In genomic region chr17:42741801-42742217, GRCm38 (mm10) we compare ENCODE assay signal across 10 mouse cellular contexts. TPM values are rescaled to one million over a fixed set of nuclear protein-coding genes. Genes with fewer than 3 reads are reported as not detected.
DNase-seq lines count a peak whose midpoint lies in the region.
"Had no signal": no experiment of that assay in that cellular context is flagged by ENCODE, and none has a peak within 500 bp of the region (broad histone marks: within the 10 kb centered on the region; RNA-seq: fewer than 3 reads in every experiment).

Adgrf2 (minus strand) TSS chr17:42742179.

- no peak within 1 kb of the TSS for H3K4me3 ChIP-seq in forebrain, embryonic 10.5 days
- H3K4me3 ChIP-seq: hindbrain, embryonic 15.5 days had no signal

- intact Hi-C loops in gastrocnemius, postnatal 36 days (cut with DNase I), result no loop called here
- intact Hi-C loops in gastrocnemius, postnatal 14 days (cut with DNase I; ENCODE audit: low total_unique reads), result no loop called here
- intact Hi-C loops in heart, postnatal 25 days (cut with DNase I), result no loop called here

- H3K9me3 ChIP-seq in forebrain, embryonic 10.5 days, result no peaks in the 10 kb centered on the region
- H3K9me3 ChIP-seq: hindbrain, embryonic 15.5 days had no signal

- no peaks in the 10 kb centered on the region for H3K36me3 ChIP-seq in forebrain, embryonic 10.5 days (replicated peaks)
- H3K36me3 ChIP-seq: hindbrain, embryonic 15.5 days had no signal

- peaks cover 8% of the 10 kb centered on the region for H3K4me1 ChIP-seq in forebrain, embryonic 10.5 days
- H3K4me1 ChIP-seq: hindbrain, embryonic 15.5 days had no signal

- H3K27ac ChIP-seq in forebrain, embryonic 10.5 days, result no peak within 1 kb of the TSS
- H3K27ac ChIP-seq: hindbrain, embryonic 15.5 days had no signal

- WGBS in forebrain, embryonic 10.5 days, result 22% methylated on average over 7 of the region's 7 CpGs

- DNase-seq in gastrocnemius, adult 18-20 months (ENCODE audit: low spot score), result peak; percentile 4
- no peak for DNase-seq in gastrocnemius, postnatal 36 days
- DNase-seq in gastrocnemius, postnatal 14 days, result peak; percentile 32
- DNase-seq in heart, postnatal 25 days (ENCODE audit: low spot score), result peak; percentile 35
- DNase-seq in lung, postnatal 10 days, result peak; percentile 65
- no peak for DNase-seq in forebrain, embryonic 10.5 days (ENCODE audit: extremely low spot score, low spot score)
- no peak for DNase-seq in frontal cortex, postnatal 36 days (ENCODE audit: low spot score in 2 of 2)
- no peak for DNase-seq in adrenal gland, postnatal 14 days
- DNase-seq: left cerebral cortex, postnatal 4 days had no signal

- no peaks in the 10 kb centered on the region for H3K27me3 ChIP-seq in forebrain, embryonic 10.5 days (ENCODE audit: poor library complexity, severe bottlenecking)
- H3K27me3 ChIP-seq: hindbrain, embryonic 15.5 days had no signal

RNA-seq across cellular contexts. Expression of gene Adgrf2, which starts in this region (rescaled TPM):
- total RNA-seq in gastrocnemius, adult 18-20 months (2021), result under 1 TPM; 0.09 to 0.12 TPM
- under 1 TPM; 0.25 to 0.26 TPM for total RNA-seq in gastrocnemius, postnatal 36 days (2021)
- total RNA-seq in gastrocnemius, postnatal 14 days (2021), result under 1 TPM; 0.08 to 0.31 TPM
- under 1 TPM; 0.11 to 0.16 TPM for total RNA-seq in heart, postnatal 25 days (2021)
- polyA plus RNA-seq in forebrain, embryonic 10.5 days (2016; fragmentation: Nextera tagmentation; extraction: Ambion mirVana), result 0.09 TPM in 1 of 2 replicates, not detected in the other
- total RNA-seq in adrenal gland, postnatal 14 days (2021), result 0.11 TPM in 1 of 2 replicates, not detected in the other

Comparison
In these comparisons a context has a peak if more than half of its experiments do, and no peak if none do; other contexts are left out.
1. Peak in DNase-seq in gastrocnemius, adult 18-20 months; RNA of the gene not detected or under 1 TPM.
2. Peak in DNase-seq in gastrocnemius, postnatal 14 days; RNA of the gene not detected or under 1 TPM.
3. Peak in DNase-seq in heart, postnatal 25 days; RNA of the gene not detected or under 1 TPM.